Mouse (Mus musculus) cortical plate, adult 2 months (tissue): ENCODE data around the gene Dchs1.

Source experiments
- CTCF ChIP-seq: fragments of 200-500 bp; IDR thresholded peaks from 2 replicates; pipeline ENCODE4 v1.5.1; 2011; ENCODE audit warnings: mild to moderate bottlenecking, control low read depth, low read length; ENCODE audit not compliant: insufficient read depth; ENCODE audit errors: extremely low read depth
- POLR2A ChIP-seq: fragments of 200-500 bp; IDR thresholded peaks from 2 replicates; pipeline ENCODE4 v1.6.1; 2011; ENCODE audit warnings: mild to moderate bottlenecking, low read length, control low read depth; ENCODE audit not compliant: insufficient read depth; ENCODE audit errors: extremely low read depth

GRCm38 (mm10) chr7:105806125-105806524 lies 18.7 kb upstream of the Dchs1 start:
- no peak for TF ChIP-seq POLR2A
- TF ChIP-seq CTCF: no peak
